Mouse (Mus musculus): ENCODE data around the gene Rps6ka1. TPM values are rescaled to one million over a fixed set of nuclear protein-coding genes. Genes with fewer than 3 reads are reported as not detected.

The Rps6ka1 gene
- polyA plus RNA-seq, 1 experiment = 100 TPM

- Histone ChIP-seq H3K4me3 (ENCODE audit: insufficient read depth, low read length) (no peak overlapping the region), H3K27ac (ENCODE audit: insufficient read depth, low read depth, low read length) (no peak overlapping the region), H3K4me1 (ENCODE audit: control insufficient read depth, insufficient read depth, low read length) (peaks cover 18% of the 10 kb centered on the region)
- TF ChIP-seq CTCF (IDR thresholded peaks at IDR 0.05; ENCODE audit: low read depth, low read length) = no peak
Measured at GRCm38 (mm10) chr4:133899241-133899800, 11.7 kb upstream of the Rps6ka1 start.

- Histone ChIP-seq H3K27ac (ENCODE audit: insufficient read depth, low read depth, low read length) (no peak overlapping the region), H3K4me3 (ENCODE audit: insufficient read depth, low read length) (no peak overlapping the region), H3K4me1 (ENCODE audit: control insufficient read depth, insufficient read depth, low read length) (peaks cover 7% of the 10 kb centered on the region)
- TF ChIP-seq POLR2A (IDR thresholded peaks at IDR 0.05; ENCODE audit: borderline replicate concordance, low read depth, low read length) = no peak
- no peak for TF ChIP-seq CTCF (IDR thresholded peaks at IDR 0.05; ENCODE audit: low read depth, low read length)
Measured at GRCm38 (mm10) chr4:133898151-133898550, 10.6 kb upstream of the Rps6ka1 start.

GRCm38 (mm10) chr4:133897431-133897891 is 9.9 kb upstream of the Rps6ka1 start:
- no peak for TF ChIP-seq POLR2A (IDR thresholded peaks at IDR 0.05; ENCODE audit: borderline replicate concordance, low read depth, low read length)
- no peak for TF ChIP-seq CTCF (IDR thresholded peaks at IDR 0.05; ENCODE audit: low read depth, low read length)
- no peak overlapping the region for H3K4me3 ChIP-seq (ENCODE audit: insufficient read depth, low read length)
- H3K4me1 ChIP-seq (ENCODE audit: control insufficient read depth, insufficient read depth, low read length) = peaks cover 9% of the 10 kb centered on the region
- no peak overlapping the region for H3K27ac ChIP-seq (ENCODE audit: insufficient read depth, low read depth, low read length)

- Histone ChIP-seq H3K27ac (ENCODE audit: insufficient read depth, low read depth, low read length) (no peak overlapping the region), H3K4me3 (ENCODE audit: insufficient read depth, low read length) (no peak overlapping the region), H3K4me1 (ENCODE audit: control insufficient read depth, insufficient read depth, low read length) (peaks cover 12% of the 10 kb centered on the region)
- TF ChIP-seq CTCF (IDR thresholded peaks at IDR 0.05; ENCODE audit: low read depth, low read length) (no peak), POLR2A (IDR thresholded peaks at IDR 0.05; ENCODE audit: borderline replicate concordance, low read depth, low read length) (no peak)
Measured at GRCm38 (mm10) chr4:133896984-133897383, 9.4 kb upstream of the Rps6ka1 start.

- TF ChIP-seq CTCF (IDR thresholded peaks at IDR 0.05; ENCODE audit: low read depth, low read length) (no peak), POLR2A (IDR thresholded peaks at IDR 0.05; ENCODE audit: borderline replicate concordance, low read depth, low read length) (no peak)
- Histone ChIP-seq H3K27ac (ENCODE audit: insufficient read depth, low read depth, low read length) (no peak overlapping the region), H3K4me3 (ENCODE audit: insufficient read depth, low read length) (no peak overlapping the region), H3K4me1 (ENCODE audit: control insufficient read depth, insufficient read depth, low read length) (peaks cover 14% of the 10 kb centered on the region)
Measured at GRCm38 (mm10) chr4:133896002-133896401, 8.4 kb upstream of the Rps6ka1 start.

GRCm38 (mm10) chr4:133887249-133887648 is 348 bp downstream of the Rps6ka1 start:
- H3K27ac ChIP-seq (ENCODE audit: insufficient read depth, low read depth, low read length) = no peak overlapping the region
- H3K4me3 ChIP-seq (ENCODE audit: insufficient read depth, low read length) = peak overlapping the region; percentile 92
- no peak for TF ChIP-seq POLR2A (IDR thresholded peaks at IDR 0.05; ENCODE audit: borderline replicate concordance, low read depth, low read length)
- TF ChIP-seq CTCF (IDR thresholded peaks at IDR 0.05; ENCODE audit: low read depth, low read length) = no peak
- peaks cover 17% of the 10 kb centered on the region for H3K4me1 ChIP-seq (ENCODE audit: control insufficient read depth, insufficient read depth, low read length)

- H3K4me3 ChIP-seq (ENCODE audit: insufficient read depth, low read length) = no peak overlapping the region
- no peak overlapping the region for H3K27ac ChIP-seq (ENCODE audit: insufficient read depth, low read depth, low read length)
- TF ChIP-seq CTCF (IDR thresholded peaks at IDR 0.05; ENCODE audit: low read depth, low read length) (no peak), POLR2A (IDR thresholded peaks at IDR 0.05; ENCODE audit: borderline replicate concordance, low read depth, low read length) (no peak)
- H3K4me1 ChIP-seq (ENCODE audit: control insufficient read depth, insufficient read depth, low read length) = peaks cover 13% of the 10 kb centered on the region
Measured at GRCm38 (mm10) chr4:133885991-133886501, 1.6 kb downstream of the Rps6ka1 start.

- Histone ChIP-seq H3K4me1 (ENCODE audit: control insufficient read depth, insufficient read depth, low read length) (peaks cover 13% of the 10 kb centered on the region), H3K4me3 (ENCODE audit: insufficient read depth, low read length) (no peak overlapping the region), H3K27ac (ENCODE audit: insufficient read depth, low read depth, low read length) (no peak overlapping the region)
- TF ChIP-seq POLR2A (IDR thresholded peaks at IDR 0.05; ENCODE audit: borderline replicate concordance, low read depth, low read length) (no peak), CTCF (IDR thresholded peaks at IDR 0.05; ENCODE audit: low read depth, low read length) (no peak)
Measured at GRCm38 (mm10) chr4:133885331-133885730, 2.3 kb downstream of the Rps6ka1 start.

GRCm38 (mm10) chr4:133884888-133885287 is 2.7 kb downstream of the Rps6ka1 start:
- H3K4me1 ChIP-seq (ENCODE audit: control insufficient read depth, insufficient read depth, low read length) = peaks cover 13% of the 10 kb centered on the region

GRCm38 (mm10) chr4:133884127-133884753 is 3.4 kb downstream of the Rps6ka1 start:
- Histone ChIP-seq H3K4me1 (ENCODE audit: control insufficient read depth, insufficient read depth, low read length) (peaks cover 18% of the 10 kb centered on the region), H3K4me3 (ENCODE audit: insufficient read depth, low read length) (no peak overlapping the region)
- TF ChIP-seq CTCF (IDR thresholded peaks at IDR 0.05; ENCODE audit: low read depth, low read length) = no peak
- TF ChIP-seq POLR2A (IDR thresholded peaks at IDR 0.05; ENCODE audit: borderline replicate concordance, low read depth, low read length) = no peak

More at GRCm38 (mm10) chr4:133884888-133885287, 2.7 kb downstream of the Rps6ka1 start:
- H3K4me3 ChIP-seq (ENCODE audit: insufficient read depth, low read length) = no peak overlapping the region
- H3K27ac ChIP-seq (ENCODE audit: insufficient read depth, low read depth, low read length) = no peak overlapping the region
- no peak for TF ChIP-seq CTCF (IDR thresholded peaks at IDR 0.05; ENCODE audit: low read depth, low read length)
- no peak for TF ChIP-seq POLR2A (IDR thresholded peaks at IDR 0.05; ENCODE audit: borderline replicate concordance, low read depth, low read length)

More at GRCm38 (mm10) chr4:133884127-133884753, 3.4 kb downstream of the Rps6ka1 start:
- no peak overlapping the region for H3K27ac ChIP-seq (ENCODE audit: insufficient read depth, low read depth, low read length)

All from bone marrow macrophage, adult 2 months (primary cell).